Mouse (Mus musculus): ENCODE data around the gene Lgals9.
"Not testable (repeated sequence)": the region's sequence is repeated elsewhere in the genome, so short reads cannot be mapped to it uniquely, and the experiment has no call there.

Gene Lgals9

GRCm38 (mm10) chr11:79006417-79006816, 21.7 kb upstream of the Lgals9 start:
- DNase-seq, result peak; percentile 63

DNA sequence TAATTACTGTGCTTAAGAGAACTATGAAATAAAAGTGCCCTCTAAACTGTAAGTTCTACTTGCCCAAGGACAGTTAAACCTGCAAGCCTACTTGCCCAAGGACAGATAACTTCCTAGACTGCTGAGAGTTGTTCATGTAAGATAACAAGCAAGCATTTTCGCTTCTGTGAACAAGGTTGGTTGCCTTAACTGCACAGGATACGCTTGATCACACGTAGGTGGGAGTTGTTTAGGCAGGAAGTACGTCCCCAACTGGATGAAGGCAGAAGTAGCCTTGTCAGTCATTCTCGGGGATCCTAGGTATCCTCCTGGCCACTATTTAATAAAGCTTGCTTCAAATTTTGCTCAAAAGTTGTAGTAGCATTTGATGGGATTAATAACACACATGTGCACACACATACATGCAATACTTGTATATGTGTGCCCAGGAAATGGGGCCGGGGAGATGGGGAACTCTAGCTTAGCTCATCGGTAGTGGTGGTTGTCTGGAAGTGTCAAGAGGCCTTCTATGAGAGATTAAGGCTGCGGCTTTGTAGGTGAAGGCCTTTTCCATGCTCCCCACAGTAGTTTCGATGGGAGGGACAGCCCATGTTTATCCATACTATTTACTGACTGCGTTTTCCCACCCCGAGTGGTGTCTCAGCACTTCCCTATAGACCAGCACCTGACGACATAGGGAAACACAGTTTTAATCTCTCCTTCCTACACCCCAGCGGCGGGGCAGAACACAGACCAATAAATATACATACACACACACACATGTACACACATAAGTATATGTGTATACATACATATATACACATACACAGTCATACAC, 21.0 kb upstream of the Lgals9 start:
- DNase-seq, result peak; percentile 75

GRCm38 (mm10) chr11:79003769-79004638, 19.3 kb upstream of the Lgals9 start:
- DNase-seq, result peak; percentile 86

- peak; percentile 97 for DNase-seq
Observed at GRCm38 (mm10) chr11:79003053-79003768, 18.5 kb upstream of the Lgals9 start.

DNA sequence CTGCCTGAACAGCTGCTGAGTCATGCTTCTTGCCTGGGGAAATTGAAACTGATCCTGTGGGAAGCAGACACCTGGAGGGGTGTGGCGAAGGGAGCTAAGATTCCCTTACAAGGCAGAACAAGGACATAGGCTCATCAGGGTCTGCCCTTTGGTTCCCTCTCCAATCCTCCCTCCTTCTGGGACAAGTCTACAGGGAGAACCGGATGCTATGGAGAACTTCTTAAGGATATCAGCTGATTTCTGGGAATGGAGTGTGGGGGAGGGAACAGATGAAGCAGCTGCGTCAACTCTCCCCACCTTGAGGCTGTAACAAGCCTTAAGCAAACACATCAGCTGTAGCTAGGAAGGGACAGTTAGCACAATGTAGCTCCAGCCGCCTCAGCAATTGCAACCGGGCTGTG, 17.8 kb upstream of the Lgals9 start:
- DNase-seq, result peak; percentile 94

DNA sequence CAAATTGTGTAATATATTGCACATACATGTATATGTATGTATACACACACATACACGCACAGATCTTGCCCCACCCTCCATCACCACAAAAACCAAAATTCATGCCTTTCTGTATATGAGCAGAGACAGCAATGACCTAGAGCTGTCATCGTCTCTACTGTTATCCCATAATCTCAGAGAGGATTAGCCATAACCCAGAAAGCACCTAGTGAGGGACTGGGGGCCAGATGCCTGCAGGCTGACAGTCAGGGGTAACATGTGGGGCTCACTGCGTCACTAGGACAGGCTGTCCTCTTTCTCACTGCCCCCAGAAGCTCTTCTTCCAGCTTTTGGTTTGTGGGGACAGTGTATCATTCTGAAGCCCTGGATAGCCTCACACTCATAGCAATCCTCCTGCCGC, 17.1 kb upstream of the Lgals9 start:
- DNase-seq, result no peak

- DNase-seq, result peak; percentile 84
Observed at GRCm38 (mm10) chr11:78999118-78999517, 14.4 kb upstream of the Lgals9 start.

GRCm38 (mm10) chr11:78990875-78991543, 6.3 kb upstream of the Lgals9 start:
- not testable (repeated sequence) for DNase-seq

DNA sequence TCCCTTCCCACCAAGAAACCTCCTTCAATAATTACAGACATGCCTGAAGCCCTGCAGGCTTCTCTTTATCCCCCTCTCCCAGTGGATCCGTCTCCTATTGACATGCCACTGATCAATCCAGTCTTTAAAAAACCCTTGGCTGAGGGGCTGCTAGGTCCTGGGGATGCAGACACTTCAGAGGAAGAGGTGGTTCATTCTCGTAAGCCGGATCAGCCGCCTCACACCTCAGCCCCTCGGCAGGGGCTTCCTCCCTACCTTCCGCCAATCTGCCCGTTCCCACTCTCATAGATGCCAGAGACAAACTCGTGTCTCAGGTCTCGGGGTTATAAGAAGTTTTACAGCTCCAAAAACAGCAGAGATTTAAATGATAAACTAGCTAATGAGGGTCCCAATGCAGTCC, 5.3 kb upstream of the Lgals9 start:
- DNase-seq, result peak; percentile 84

- DNase-seq, result peak; percentile 60
Observed at GRCm38 (mm10) chr11:78989206-78989605, 4.5 kb upstream of the Lgals9 start.

DNA sequence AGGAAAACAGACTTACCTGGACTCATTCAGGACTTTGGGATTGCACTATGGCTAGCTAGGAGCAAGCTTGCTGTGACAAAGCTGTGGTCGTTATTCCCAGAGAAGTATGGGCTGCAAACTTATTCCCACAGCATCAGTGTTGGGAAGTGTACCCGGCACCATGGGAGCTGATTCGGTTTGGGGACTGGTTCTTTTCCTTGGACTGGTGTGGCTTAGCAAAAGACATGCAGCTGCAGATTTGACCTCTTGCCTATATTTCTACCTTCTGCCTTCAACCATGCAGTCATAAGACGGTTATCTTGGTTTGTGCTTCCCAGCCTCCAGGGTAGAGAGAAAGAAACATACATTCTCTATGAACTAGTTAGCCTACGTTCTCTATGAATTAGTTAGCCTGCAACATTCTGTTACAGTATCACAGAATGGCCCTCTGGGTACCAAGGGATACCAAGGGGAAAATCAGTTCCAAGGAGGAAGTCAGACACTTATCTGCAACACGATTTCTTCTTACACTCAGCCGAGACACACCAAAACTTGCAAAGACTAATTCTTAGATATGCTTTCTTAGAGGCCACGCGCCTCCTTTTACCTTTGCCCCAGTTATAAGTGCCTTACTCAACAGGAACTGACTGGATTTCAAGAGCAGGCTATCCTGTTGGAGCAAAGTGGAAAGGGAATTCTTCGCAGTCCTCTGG, 1.7 kb upstream of the Lgals9 start:
- peak; percentile 71 for DNase-seq

DNA sequence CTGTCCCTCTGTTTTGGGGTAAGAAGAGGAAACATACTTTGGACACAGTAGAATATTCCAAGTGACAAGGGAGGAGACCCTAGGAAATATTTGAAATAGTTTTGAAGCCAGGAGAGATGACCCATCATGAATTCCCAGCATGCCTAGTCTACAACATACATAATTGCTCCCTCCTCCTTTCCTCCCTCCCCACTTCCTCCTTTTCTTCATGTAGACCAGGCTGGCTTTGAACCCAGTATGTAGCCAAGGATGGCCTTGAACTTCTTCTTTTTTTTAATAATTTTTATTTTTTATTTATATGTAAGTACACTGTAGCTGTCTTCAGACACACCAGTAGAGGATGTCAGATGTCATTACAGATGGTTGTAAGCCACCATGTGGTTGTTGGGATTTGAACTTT, 759 bp upstream of the Lgals9 start:
- no peak for DNase-seq

- DNase-seq, result peak; percentile 90
Observed at GRCm38 (mm10) chr11:78983539-78983938, 1.2 kb downstream of the Lgals9 start.

DNA sequence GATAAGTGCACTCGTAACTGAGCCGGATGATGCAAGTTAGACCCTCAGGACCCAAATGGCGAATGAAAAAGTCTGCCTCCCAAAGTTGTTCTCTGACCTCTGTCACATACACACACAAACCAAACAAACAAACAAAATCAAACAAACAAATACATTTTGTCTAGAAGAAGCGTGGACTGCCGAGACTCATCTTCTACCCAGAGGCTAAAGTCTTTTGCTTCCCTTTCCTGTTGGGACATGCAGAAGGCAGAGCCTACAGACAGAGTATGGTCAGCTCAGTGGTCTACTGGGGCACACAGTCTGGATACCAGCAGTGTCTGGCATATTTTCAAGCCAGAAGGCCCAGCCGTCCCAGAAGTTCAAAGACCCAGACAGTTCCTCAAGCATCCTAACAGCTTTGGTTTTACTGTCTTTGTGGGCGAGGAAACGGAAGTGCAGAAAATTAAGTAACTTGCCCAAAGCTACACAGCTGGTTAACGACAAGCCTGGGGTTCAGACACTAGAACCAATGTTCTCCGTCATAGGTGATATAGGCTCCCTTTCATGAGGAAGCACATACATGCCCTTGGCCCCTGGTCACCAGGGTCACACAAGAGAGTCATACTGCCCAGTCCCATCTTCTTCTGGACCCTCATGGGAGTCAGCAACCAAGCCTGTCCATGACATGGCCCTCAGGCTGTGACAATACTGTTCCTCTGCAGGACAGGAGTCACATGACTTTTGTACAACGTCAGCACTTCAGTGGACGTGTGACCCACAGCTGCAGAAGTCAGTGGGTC, 2.0 kb downstream of the Lgals9 start:
- peak; percentile 95 for DNase-seq

DNA sequence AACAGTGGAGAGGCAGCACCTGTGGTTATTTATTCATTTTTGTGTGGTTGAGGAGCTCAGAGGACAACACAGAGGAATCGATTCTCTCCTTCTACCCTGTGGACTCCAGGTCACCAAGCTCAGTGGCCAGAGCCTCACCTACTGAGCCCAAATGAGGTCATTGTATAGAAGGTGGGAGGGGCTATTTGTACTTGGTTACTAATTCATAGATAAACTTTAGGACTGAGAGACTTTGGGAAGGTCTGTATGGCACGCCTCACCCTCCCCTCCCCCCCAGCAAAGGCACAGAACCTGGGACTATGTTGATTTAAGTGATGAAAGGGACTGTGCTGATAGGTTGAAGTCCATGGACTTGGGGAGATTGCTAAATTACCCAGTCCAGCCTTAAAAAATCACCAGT, 2.7 kb downstream of the Lgals9 start:
- peak; percentile 63 for DNase-seq

DNA sequence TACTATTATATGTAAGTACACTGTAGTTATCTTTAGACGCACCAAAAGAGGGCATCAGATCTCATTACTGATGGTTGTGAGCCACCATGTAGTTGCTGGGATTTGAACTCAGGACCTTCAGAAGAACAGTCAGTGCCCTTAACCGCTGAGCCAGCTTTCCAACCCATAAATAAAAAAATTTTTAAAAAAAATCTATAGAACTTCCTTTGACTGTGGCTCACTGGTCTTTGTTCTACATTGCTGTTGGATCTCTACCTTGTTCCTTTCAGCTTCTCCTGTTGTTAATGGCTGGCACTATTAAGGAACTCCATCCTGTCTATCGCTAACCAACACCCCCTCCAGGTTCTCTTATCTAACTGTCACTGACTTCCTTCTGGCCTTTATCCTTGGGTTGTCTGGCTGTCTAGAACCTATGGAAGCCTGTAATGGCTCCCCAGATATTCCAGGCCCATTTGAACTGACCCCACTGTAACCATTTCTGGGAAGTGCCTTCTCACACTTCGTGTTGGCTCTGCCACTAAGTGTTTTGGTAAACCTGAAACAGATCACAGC, 4.6 kb downstream of the Lgals9 start:
- DNase-seq, result no peak

- peak; percentile 83 for DNase-seq
Observed at GRCm38 (mm10) chr11:78978176-78979019, 6.3 kb downstream of the Lgals9 start.

- DNase-seq, result peak; percentile 77
Observed at GRCm38 (mm10) chr11:78976731-78977510, 7.8 kb downstream of the Lgals9 start.
